Mouse (Mus musculus): ENCODE results near the gene Srgn. TPM values are rescaled to one million over a fixed set of nuclear protein-coding genes. Genes with fewer than 3 reads are reported as not detected.
"Not testable (repeated sequence)": the region's sequence is repeated elsewhere in the genome, so short reads cannot be mapped to it uniquely, and the experiment has no call there.

Gene Srgn
- polyA plus RNA-seq, 3 experiments from 2014 or later = 1,485 to 2,247 (median 1,910) TPM

DNA sequence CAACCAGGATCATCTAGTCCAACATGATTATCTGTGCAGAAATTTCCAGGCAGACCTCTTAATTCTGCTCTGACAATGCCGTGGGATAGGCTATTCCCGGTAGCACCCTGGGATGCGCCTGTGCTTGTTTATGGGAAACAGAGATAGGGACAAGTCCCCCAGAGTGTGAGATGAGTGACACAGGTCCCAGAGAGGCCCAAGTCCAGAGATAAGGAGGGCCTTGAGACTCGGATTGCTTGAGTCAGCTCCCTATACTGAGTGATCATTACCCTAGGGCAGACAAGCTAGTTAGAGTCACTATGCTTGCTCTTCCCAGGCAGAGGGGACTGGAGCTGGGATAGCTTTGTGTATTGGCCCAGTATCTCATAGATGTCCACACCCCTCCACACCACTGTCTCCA lies 5.5 kb downstream of the Srgn start:
- no peak for ATAC-seq

DNA sequence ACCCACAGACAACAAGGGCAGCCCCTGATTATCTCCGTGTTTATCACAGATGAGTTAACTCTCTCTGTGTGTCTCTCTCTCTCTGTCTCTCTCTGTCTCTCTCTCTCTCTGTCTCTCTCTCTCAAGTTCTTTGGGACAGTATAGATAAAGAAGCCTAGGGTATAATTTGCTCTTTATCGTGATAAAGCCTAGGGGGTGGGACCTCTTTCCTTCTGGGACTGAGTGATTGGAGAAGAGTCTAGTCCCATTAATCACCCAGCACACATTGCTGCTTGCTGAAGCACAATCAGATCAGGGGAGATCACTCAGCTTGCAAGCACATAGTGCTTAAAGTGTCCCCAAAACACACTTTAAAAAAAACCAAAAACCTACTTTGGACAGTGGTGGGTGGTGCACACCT lies 6.3 kb downstream of the Srgn start:
- no peak for ATAC-seq

DNA sequence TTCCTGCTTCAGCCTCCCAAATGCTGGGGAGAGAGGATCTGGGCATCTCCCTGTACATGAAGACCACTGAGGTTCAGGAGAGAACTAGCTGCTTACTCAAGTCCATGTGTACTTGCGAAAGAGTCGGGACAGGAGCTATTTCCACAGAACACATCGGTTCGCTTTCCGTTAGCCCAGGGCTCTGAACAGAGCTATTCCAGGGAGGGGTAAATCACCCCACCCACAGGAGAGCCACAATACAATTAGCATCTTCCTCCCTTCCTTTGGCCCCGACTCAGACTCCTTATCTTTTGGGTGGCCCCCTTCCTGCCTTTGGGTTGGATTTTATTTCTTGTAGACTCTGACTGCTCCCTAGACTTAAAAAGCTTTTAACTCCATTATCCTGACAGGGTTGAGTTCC lies 9.7 kb downstream of the Srgn start:
- no peak for ATAC-seq

DNA sequence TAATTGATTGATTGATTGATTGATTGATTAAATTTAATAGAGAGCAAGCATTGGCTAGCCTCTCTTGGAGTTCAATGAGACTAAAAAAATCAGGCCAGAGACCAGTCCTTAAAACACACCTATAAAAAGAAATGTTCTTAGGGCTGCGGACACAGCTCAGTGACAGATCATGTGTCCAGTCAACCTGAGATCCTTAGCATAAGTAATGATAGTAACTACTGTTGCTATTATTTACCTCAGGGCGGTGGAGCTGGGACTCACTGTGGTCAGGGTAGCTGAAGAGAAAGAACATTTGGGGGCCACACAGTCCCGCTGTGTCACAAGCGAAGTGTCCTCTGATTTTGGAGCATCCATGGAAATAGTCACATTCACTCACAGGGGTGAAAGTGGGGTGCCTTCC lies 14.4 kb downstream of the Srgn start:
- ATAC-seq = no peak

DNA sequence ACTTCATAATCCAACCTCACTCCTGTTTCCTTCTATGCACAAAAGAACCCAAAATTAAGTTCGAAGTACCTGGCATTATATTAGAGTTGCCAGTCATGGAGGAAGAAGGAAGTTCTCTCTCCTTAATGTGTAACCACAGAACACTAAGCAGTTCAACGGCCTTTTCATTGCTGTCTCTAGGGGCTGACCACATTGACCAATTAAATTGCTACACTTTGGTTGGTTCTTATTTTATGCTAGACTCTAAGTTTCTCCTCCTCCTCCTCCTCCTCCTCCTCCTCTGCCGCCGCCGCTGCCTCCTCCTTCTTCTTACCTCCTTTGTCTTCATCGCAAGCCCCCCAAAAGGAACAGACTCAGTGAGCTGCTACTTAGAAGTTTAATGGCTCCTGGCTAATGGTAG lies 15.7 kb downstream of the Srgn start:
- no peak for ATAC-seq

DNA sequence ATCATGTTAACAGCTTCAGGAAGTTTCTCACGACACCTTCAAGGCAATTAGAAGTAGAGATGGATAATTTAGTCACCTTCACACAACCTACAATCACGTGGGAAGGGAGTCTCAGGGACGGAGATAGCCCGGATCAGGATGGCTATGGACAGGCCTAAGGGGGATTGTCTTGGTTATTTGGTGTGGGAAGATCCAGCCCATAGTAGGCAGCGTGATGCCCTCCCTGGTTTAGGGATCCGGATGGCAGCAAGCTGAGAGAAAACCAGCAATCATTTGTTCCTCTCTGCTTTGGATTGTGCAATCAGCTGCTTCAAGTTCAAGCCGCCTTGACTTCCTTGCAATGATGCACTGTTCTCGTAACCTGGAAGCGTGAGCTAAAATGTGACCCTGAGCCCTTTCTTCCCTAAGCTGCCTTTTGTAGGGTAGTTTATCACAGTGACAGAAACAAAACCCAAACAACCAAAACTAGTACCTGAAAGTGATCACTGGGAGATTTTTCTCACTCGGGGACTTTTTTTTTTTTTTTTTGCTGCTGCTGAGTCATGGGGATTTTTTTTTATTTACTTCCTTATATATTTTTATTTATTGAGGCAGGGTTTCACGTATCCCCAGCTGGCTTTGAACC lies 18.1 kb downstream of the Srgn start:
- ATAC-seq = no peak

DNA sequence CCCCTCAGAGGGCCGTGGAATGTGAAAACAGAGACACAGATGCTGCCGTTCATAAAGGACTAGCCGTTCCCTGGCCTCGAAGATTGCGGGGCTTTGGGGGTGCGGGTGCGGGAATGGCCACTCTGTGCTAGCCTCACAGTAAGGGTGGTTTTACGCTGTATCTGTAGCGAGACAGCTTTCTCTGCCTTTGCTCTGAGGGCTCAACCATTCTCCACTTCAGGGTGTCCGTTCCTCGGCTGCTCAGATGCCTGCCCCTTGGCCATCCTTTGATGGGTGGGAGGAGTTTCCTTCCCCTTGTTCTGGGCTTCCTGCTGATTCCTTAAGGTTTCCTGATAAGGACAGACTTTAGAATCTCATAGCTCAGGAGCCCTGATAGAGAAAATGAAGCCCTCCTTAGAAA lies 18.8 kb downstream of the Srgn start:
- no peak for ATAC-seq

DNA sequence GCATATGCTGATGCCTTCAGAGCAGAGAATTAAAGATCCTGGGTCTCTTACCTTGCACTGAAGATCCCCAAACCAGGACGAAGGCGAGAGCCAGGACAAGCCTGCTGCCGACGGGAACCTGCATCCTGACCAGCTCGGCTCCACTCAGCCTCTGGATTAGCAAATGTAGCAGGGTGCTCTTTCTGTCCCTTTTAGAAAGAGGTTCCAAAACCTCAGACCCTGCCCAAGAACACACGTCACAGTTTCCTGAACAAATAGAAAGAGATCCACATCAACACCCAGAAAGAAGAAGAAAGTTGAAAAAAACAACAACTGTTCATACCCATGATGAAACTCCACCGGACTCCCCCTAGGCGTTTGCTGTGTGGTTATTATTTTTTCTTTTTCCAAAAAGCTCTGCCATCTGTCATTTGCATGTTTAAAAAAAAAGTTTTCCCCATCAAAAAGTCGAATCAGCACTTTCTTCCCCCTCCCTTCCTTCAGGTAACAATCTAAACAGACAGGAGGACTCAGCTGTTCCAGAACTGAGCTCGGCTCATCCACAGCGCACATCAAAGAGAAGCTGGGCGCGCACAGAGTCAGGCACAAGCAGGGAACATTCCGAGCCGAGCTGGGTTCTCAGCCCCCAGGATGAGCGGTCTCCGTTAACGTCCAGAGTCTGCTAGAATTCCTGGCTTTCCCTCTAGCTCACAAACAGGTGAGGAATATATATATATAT lies 19.5 kb downstream of the Srgn start:
- peak; percentile 63 for ATAC-seq

DNA sequence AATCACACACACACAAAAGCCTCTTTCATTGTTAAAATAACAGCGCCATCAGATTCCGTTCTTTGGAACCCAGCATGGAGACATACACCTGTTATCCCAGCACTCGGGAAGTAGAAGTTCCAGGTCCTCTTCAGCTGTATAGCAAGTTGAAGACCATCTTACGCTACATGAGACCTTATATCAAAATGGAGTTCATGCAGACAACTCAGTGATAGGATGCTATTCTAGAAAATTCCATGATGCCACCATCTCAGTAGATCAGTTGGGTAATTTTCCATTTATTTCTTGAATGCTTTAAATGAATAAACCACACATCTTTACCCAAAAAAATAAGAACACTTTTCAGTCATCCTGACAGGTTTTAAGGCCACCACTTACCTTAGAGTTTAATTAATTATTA lies 20.2 kb downstream of the Srgn start:
- ATAC-seq = no peak

DNA sequence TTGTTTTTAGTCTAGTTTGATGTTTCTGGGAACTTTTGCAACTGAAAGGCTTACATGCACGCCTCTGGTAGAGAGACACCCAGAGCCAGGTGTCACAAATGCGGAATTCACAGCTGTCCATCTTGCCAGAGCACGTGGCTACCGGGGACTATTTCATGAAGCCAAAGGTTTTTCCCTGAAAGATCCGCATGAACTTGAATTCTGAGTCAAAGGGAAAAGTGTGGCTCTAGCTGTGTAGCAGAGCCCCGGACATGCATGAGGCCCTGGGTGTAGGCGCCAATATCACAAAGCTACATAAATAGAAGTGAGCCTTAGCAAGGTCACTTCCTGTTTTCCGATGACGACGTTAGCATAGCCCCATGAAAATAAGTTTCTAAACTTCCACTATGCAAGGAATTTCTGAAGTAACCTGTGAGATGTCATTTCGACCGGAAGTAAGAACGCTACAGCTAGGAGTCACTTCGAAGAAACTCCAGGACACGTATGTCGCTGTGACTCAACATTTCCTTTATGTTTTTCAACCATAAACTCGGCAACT lies 21.2 kb downstream of the Srgn start:
- peak; percentile 57 for ATAC-seq

DNA sequence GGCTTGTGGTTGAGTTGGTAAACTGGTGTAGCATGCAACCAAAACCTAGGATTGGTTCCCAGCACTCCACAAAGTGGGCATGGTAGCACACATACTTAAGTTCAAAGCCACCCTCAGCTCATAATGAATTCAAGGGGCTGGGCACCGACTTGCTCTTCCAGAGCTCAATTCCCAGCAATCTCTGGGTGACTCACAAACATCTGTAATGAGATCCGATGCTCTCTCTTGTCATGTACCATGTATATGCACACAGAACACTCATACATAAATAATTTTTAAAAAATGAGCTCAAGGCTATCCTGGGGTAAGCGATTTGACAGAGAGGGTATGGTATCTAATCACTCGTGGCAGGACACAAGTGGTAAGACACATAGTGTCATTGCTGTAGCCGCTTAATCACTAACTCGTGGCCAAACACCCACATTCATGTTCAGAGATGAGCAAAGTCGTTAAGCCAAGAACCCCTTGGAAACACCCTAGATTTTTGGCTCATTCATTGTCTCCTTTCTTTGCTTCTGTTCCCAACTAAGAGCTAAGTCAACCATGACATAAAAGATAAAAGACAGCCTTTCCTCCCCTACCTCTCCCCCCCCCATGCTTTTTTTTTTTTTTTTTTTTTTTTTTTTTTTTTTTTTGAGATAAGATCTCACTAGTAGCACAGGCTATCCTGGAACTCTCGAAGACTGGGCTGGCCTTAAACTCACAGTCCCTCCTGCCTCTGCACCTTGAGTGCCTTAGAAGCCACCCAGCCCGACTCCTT lies 21.8 kb downstream of the Srgn start:
- ATAC-seq = peak; percentile 1

DNA sequence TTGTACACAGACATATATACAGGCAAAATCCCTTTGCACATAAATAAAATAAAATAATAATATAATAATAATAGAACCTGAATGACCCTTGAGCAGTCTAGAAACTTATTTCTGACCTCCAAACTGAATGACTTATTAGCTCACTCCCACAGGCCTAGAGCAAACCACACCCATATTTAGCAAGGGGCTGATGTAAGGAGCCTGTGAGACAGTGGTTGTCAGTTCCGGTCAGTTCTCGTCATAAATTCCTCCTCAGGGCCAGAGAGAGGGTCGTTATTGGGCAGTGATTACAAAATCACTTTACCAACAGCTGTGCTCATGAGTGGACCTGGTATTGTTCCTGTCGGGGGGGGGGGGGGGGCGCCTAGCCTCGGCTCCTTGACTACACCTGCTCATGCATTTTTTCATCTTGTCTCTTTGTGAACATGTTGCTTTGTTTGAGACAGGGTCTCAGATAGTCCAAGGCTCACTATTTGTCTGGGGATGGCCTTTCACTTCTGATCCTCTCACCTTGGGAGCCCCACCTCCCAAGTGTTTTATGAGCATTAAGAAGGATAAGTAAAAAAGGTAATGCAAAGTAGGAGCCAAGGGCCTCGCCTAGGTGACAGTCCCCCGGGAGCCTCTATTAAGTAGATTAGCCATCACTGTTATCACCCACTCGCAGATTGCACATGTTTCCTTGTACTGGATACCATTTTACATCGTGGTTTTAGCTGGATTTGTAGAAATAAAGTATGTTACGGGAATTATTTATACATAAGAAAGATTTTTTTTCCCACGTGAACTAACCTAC lies 23.2 kb downstream of the Srgn start:
- ATAC-seq = no peak

DNA sequence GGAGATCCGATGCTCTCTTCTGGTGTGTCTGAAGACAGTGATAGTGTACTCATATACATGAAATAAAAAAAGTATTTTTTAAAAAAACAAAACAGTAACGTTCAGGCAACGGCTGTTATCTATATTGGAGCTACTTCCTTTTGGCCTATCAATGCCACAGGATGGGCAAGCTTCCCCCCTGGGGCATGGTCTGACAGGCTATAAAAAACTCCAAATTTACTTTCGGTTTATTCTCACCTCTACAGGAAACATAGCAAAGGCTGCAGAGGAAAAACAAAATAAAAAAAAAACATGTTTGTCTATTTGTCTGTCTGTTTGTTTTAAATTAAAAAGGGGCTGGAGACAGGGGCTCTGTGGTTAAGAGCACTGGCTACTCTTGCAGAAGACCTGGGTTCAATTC lies 23.9 kb downstream of the Srgn start:
- ATAC-seq = peak; percentile 8

DNA sequence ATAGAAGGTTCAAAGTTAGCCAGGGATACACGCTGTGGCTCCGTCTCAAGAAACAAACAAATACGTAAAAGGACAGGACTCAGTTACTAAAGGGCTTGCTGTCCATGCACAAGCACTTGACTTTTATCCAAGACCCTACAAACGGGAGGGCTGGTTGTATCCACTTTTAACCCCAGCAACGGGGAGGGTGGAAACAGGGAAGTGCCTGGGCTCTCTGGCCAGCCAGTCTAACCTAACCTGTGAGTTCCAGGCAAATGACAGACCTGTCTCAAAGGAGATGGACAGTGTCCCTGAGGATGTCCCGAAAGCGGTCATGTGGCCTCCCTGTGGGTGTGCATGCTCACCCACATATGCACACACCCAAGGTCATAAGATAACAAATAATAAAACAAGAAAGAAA lies 25.3 kb downstream of the Srgn start:
- ATAC-seq = no peak

DNA sequence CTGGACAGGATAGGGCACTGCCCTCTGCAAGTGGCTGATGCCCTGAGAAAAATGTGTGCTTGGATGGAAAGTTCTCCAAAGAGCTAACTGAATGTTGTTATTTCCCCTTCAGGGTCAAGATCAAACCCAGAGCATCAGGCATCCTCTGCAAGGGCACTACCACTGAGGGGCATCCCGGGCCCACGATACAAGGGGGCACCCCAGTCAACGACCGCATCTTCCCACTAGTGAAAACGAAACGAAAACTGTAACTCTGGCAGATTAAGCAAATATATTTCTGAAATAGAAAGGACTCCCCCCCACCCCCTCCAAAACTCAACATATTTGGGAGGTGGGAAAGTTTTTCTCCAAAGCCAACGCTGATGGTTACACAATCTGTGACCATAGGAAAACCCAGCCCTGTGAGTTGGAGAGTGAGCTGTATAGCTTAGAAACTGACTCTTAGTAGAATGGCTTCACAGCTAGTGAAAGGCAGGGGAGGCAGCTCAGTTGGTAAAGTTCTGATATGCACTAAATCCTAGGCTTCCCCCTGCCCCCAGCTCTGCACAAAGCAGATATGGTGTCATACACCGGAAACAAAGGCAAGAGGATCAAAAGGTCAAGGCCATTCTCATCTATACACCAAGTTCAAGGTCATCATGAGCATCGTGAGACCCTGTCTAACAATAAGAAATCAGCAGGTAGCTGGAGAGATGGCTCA lies 26.2 kb downstream of the Srgn start:
- peak; percentile 20 for ATAC-seq

DNA sequence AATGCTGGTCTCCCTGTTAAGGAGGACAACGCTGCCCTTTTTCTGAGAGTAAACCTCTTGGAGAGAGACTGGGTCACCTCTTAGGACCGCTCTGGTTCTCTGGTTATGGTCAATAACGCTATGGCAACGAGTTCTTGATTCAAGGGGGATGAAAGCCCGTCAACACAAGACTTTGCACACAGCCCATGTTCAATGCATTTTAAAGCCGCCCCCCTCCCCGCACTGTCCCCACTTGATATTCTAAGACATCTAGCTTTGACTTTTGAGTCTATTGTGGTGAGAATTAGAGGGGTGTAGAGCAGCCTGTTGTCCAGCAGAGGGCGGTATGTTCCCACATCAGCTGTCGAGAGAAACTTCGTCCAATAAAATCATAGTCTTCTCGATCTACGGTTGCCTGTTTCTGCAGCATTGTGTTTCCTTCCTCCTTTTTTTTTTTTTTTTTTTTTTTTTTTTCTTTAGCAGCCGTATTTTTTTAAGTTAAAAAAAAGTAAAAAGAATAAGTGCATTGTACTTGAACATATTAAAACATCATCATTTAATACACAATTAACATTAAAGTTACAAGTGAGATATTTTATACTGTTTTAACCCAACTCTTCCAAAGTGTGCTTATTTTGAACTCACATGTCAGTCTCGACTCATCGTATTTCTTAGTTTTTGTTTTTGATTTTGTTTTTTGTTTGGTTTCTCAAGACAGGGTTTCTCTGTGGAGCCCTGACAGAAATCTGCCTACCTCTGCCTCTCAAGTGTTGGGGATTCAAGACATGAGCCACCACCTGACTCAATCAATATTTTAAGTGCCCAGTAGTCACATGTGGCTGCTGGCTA lies 26.9 kb downstream of the Srgn start:
- peak; percentile 75 for ATAC-seq

DNA sequence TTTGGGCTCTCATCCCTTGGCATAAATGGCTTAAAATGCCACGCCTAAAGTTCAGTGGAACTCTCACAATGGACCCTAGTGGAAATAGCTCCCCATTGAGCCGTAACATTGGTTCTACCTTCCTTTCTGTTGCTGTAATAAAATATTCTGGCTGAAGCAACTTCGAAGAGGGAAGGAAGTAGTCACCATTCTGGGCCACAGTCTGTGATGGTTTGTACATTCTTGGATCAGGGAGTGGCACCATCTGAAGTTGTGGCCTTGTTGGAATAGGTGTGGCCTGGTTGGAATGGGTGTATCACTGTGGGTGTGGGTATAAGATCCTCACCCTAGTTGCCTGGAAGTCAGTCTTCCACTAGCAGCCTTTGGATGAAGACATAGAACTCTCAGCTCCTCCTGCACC lies 35.6 kb downstream of the Srgn start:
- not testable (repeated sequence) for ATAC-seq

DNA sequence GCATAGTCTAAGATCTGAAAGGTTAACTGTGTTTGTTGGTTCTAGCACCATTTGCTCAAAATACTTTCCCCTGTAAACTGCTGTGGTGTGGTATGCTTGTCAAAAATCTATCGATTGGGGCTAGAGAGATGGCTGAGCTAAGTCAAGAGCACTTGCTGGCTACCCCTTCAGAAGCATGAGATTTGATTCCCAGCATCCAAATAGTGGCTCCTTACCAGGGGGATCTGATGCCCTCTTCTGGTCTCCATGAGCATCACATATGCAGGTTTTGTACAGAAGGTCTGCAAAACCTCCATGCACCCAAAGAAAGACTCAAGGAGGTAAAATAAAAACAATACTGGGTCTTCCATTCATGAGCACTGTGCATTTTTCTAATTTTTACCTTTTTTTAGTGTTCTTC lies 39.0 kb downstream of the Srgn start:
- no peak for ATAC-seq

DNA sequence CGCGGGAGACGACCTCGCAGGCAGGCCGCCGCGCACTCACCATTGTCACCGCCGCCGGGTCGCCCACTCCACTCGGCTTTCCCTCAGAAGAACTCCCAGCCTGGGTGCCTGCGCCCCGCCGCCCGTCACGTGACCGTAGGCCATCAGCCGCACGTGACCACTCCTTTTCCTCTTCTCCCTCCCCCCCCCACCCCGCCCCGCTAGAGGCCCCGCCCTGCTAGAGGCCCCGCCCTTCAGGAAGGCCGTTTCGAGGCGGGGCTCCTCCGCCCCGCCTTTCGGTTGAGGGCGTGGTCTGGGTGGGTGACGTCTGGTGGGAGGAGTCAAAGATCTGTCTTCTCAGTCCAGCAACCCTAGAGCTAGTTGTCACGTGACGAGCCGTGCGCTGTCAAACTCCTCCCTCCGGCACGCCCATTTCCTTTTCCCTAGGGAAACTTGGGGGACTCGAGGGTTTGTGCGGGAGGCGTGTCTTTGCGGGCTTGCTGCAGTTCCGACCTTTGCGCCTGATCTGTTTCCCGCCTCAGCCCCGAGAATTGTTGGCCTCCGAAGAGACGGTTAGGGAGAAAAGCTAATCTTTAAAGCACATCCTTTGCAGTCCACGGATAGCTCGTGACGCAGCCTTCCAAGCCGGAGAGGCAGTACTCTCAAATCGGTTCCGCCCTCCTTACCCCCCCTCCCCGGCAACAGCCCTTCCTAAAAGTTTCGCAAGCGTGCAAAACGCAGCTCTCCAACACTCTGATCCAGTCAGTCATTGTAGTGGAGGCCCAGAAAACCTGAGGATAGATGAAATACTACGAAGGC lies 40.4 kb downstream of the Srgn start, which contains the start of gene Vps26a:
Gene Vps26a (minus strand): TSS at position 188 of the 798 bp plus-strand sequence.
- peak; percentile 82 for ATAC-seq
